Mouse (Mus musculus): ENCODE measurements around the gene Atxn7l2.

DNA sequence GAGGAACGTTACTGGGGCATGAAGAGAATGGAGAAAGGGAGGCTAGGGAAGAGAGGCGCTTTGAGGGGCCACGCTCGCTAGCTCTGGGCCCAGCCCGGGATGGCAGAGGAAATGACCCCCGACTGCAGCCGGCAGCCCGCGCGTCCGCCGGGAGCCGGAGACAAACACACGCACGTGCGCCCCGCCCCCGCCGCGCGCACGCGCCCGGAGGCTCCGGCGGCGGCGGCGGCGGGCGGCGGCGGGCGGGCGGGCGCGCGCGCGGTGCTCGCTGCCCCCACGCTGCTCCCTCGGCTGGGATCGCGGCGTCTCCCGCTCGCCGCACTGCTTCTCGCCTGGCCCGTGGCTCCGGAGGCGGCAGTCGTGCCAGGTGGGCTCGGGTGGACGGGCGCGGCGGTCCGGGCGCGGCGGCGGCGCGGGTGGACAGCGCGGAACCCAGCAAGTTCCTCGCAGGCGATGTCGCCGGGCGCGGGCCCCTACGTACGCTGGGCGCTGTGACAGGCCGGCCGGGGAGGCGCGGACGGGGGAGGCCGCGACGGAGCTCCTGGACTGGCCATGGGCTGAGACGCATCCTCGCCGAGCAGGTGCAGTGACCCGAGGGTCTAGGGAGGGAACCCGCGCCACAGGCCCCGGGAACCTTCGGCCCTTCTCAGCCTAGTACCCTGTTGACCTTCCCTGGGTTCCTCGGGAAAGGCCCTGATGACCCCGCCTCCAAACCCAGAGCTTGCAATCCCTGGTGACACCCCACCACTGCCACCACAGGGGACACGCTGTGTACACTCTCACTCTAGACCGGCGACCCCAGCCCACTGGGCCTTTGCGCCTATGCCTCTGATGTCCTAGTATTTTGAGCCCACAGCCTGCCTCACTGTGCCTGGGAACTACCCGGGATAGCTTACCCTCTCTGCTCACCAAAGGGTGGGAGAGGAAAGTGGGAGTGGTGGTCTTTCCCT lies 24.4 kb downstream of the Atxn7l2 start, which contains the start of gene Amigo1:
- TF ChIP-seq CTCF (IDR thresholded peaks at IDR 0.05; ENCODE audit: borderline replicate concordance, insufficient read depth, low read depth, low read length) (no peak), POLR2A (IDR thresholded peaks at IDR 0.05; ENCODE audit: borderline replicate concordance, insufficient read depth, low read length) (peak; percentile 55)
